Mouse (Mus musculus) midbrain, embryonic 14.5 days (tissue): ENCODE results near the gene Dcpp2. TPM values are rescaled to one million over a fixed set of nuclear protein-coding genes. Genes with fewer than 3 reads are reported as not detected.
"Not testable (repeated sequence)": the region's sequence is repeated elsewhere in the genome, so short reads cannot be mapped to it uniquely, and the experiment has no call there.

Experiments
- ATAC-seq: fragments of 200-750 bp; cut with Nextera tagmentation; 2 replicates; pipeline ENCODE4 v1.8.0; 2017; ENCODE audit warnings: moderate number of reproducible peaks, moderate library complexity; ENCODE audit not compliant: low FRiP score, low TSS enrichment
- DNase-seq: peaks from one replicate; pipeline ENCODE4 v3.0.0-alpha.2; 2015
- H3K27ac ChIP-seq: fragments of 300-500 bp; sonication (generic); replicated peaks from 2 replicates; pipeline ENCODE4 v1.5.1; 2014; ENCODE audit warnings: mild to moderate bottlenecking, low read depth, low read length, moderate library complexity
- H3K27me3 ChIP-seq: fragments of 300-500 bp; sonication (generic); 2 replicates; pipeline ENCODE4 v1.6.1; 2014; ENCODE audit warnings: low read length, control low read depth, mixed read lengths; ENCODE audit not compliant: control insufficient read depth, insufficient read depth
- H3K36me3 ChIP-seq: fragments of 300-500 bp; sonication (generic); 2 replicates; pipeline ENCODE4 v1.6.1; 2014; ENCODE audit warnings: low read length, control low read depth; ENCODE audit not compliant: control insufficient read depth, insufficient read depth
- H3K4me1 ChIP-seq: fragments of 300-500 bp; sonication (generic); 2 replicates; pipeline ENCODE4 v1.6.1; 2014; ENCODE audit warnings: mild to moderate bottlenecking, antibody characterized with exemption, low read length, control low read depth; ENCODE audit not compliant: control insufficient read depth, insufficient read depth
- H3K4me2 ChIP-seq: fragments of 300-500 bp; sonication (generic); 2 replicates; pipeline ENCODE4 v1.6.1; 2014; ENCODE audit warnings: mild to moderate bottlenecking, low read length, moderate library complexity
- H3K4me3 ChIP-seq: fragments of 300-500 bp; sonication (generic); replicated peaks from 2 replicates; pipeline ENCODE4 v1.5.1; 2014; ENCODE audit warnings: low read depth, low read length
- H3K9ac ChIP-seq: fragments of 300-500 bp; sonication (generic); replicated peaks from 2 replicates; pipeline ENCODE4 v1.6.1; 2014; ENCODE audit warnings: mild to moderate bottlenecking, low read length, moderate library complexity
- H3K9me3 ChIP-seq: fragments of 300-500 bp; sonication (generic); 2 replicates; pipeline ENCODE4 v1.6.1; 2016; ENCODE audit warnings: low read length, control low read depth, mixed read lengths; ENCODE audit not compliant: control insufficient read depth
- WGBS: fragments of 180-500 bp; shearing (Covaris S2); extraction: QIAGEN DNeasy Blood & Tissue Kit; methylation state at CpG from one replicate; pipeline ENCODE4 v1.1.7; 2014; 5-methylcytosine and 5-hydroxymethylcytosine counted together
- polyA plus RNA-seq: library from polyadenylated mRNA; unstranded; fragments of >200 nt; fragmentation: Nextera tagmentation; extraction: Ambion mirVana; gene quantifications from 2 replicates; pipeline ENCODE4 v1.2.1, GENCODE M21; 2014

Gene Dcpp2
- polyA plus RNA-seq, 1 experiment from 2014 or later = not detected

- 85% methylated on average over 2 of the region's 2 CpGs for WGBS
- Histone ChIP-seq H3K9ac (no peak overlapping the region), H3K27me3 (no peaks in the 10 kb centered on the region), H3K36me3 (no peaks in the 10 kb centered on the region), H3K4me2 (no peak overlapping the region), H3K4me1 (no peaks in the 10 kb centered on the region), H3K4me3 (no peak overlapping the region), H3K27ac (no peak overlapping the region), H3K9me3 (no peaks in the 10 kb centered on the region)
- DNase-seq (peak; percentile 15), ATAC-seq (peak; percentile 17; the same call in 1 of the 2 replicates)
Measured at GRCm38 (mm10) chr17:23877166-23877565, 3.5 kb upstream of the Dcpp2 start.

GRCm38 (mm10) chr17:23917158-23917557 is 36.5 kb downstream of the Dcpp2 start, which contains the start of gene Dcpp3:
Gene Dcpp3, plus strand, starts transcription at chr17:23917458.
- not testable (repeated sequence) for H3K27ac ChIP-seq, H3K4me3 ChIP-seq, ATAC-seq, H3K27me3 ChIP-seq, H3K9ac ChIP-seq, H3K36me3 ChIP-seq, H3K4me2 ChIP-seq, H3K4me1 ChIP-seq, H3K9me3 ChIP-seq, DNase-seq
- 82% methylated on average over 4 of the region's 4 CpGs for WGBS

DNA sequence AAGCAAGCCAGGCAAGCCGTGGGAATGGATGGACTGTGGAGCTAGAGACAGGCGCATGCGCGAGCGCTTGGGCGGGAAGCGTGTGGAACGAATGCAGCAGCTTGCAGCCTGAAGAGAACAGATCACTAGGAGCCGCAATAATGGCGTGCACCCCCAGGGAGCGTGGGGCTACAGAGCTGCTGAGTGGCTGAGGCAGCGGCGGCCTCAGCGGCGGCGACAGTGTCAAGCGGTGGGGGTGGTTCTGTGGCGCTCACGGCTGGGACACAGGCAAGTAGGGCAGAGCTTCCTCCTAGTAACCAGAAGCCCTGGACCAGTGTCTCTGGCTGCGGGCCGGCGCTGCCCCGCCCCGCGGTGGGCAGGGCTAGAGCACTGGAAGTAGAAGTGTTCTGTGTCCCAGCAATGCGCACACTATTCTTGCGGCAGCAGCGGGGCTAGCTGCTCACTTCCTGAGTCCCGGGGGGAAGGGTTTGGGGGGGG is 43.9 kb downstream of the Dcpp2 start:
- peak overlapping the region; percentile 43 for H3K4me3 ChIP-seq
- WGBS = under 1% methylated on average over 29 of the region's 29 CpGs

GRCm38 (mm10) chr17:23925090-23925493 is 44.4 kb downstream of the Dcpp2 start:
- peak; percentile 83 for DNase-seq
- peak overlapping the region; percentile 75 for H3K4me2 ChIP-seq
- peak overlapping the region; percentile 43 for H3K4me3 ChIP-seq
- no peaks in the 10 kb centered on the region for H3K27me3 ChIP-seq
- H3K9ac ChIP-seq = peak overlapping the region; percentile 29
- peak; percentile 87 for ATAC-seq
- H3K9me3 ChIP-seq = no peaks in the 10 kb centered on the region
- H3K36me3 ChIP-seq = no peaks in the 10 kb centered on the region
- H3K27ac ChIP-seq = peak overlapping the region; percentile 75
- under 1% methylated on average over 14 of the region's 14 CpGs for WGBS
- 0 out of 2 replicates have a peak, but pooled peaks cover 7% of the 10 kb centered on the region for H3K4me1 ChIP-seq

More for the DNA sequence above, 43.9 kb downstream of the Dcpp2 start:
- Histone ChIP-seq H3K27me3 (no peaks in the 10 kb centered on the region), H3K9ac (peak overlapping the region; percentile 29), H3K4me2 (peak overlapping the region; percentile 75), H3K4me1 (0 out of 2 replicates have a peak, but pooled peaks cover 7% of the 10 kb centered on the region), H3K36me3 (no peaks in the 10 kb centered on the region), H3K9me3 (no peaks in the 10 kb centered on the region), H3K27ac (peak overlapping the region; percentile 75)
- ATAC-seq (peak; percentile 94), DNase-seq (peak; percentile 95)

- Histone ChIP-seq H3K27me3 (no peaks in the 10 kb centered on the region), H3K4me2 (no peak overlapping the region), H3K4me1 (no peaks in the 10 kb centered on the region), H3K9me3 (no peaks in the 10 kb centered on the region), H3K36me3 (no peaks in the 10 kb centered on the region), H3K9ac (no peak overlapping the region), H3K27ac (no peak overlapping the region), H3K4me3 (no peak overlapping the region)
- no peak for ATAC-seq
- no peak for DNase-seq
- 92% methylated on average over 5 of the region's 5 CpGs for WGBS
Measured at GRCm38 (mm10) chr17:23931157-23931556, 50.5 kb downstream of the Dcpp2 start.

- Histone ChIP-seq H3K4me3 (no peak within 1 kb of the TSS), H3K9ac (no peak within 1 kb of the TSS), H3K4me1 (no peaks in the 10 kb centered on the region), H3K27ac (no peak within 1 kb of the TSS), H3K4me2 (no peak within 1 kb of the TSS), H3K27me3 (no peaks in the 10 kb centered on the region), H3K36me3 (no peaks in the 10 kb centered on the region), H3K9me3 (no peaks in the 10 kb centered on the region)
- no peak for DNase-seq
- no peak for ATAC-seq
Measured at GRCm38 (mm10) chr17:23941372-23941771, 60.7 kb downstream of the Dcpp2 start, which contains the start of gene Sbp. Gene Sbp, plus strand, starts transcription at chr17:23941672.

- not testable (repeated sequence) for H3K9ac ChIP-seq
- WGBS = 89% methylated on average over 4 of the region's 4 CpGs
Measured at GRCm38 (mm10) chr17:23947486-23947885, 66.8 kb downstream of the Dcpp2 start.

DNA sequence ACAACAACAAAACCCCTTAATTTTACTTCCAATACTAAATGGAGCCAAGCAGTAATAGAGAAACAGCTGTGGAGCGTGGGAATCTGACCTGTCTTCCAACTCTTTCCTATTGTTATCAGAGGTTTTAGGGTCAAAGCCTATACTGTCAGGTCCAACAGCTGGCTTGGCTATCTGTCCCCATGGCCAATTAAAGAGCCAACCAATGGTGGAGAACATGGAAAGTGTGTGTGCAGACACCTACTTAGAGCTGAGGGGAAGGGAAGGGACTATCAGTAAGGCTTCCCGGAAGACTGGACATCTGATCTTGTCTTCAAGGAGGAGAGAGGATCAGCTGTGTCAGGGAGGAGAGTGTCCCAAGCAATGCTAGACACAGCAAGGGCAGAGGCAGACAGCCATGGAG is 68.4 kb downstream of the Dcpp2 start:
- H3K36me3 ChIP-seq = no peaks in the 10 kb centered on the region
- ATAC-seq (no peak), DNase-seq (no peak)
- H3K27me3 ChIP-seq = no peaks in the 10 kb centered on the region
- no peak overlapping the region for H3K4me3 ChIP-seq
- H3K9me3 ChIP-seq = no peaks in the 10 kb centered on the region
- H3K9ac ChIP-seq = no peak overlapping the region
- H3K4me1 ChIP-seq = no peaks in the 10 kb centered on the region
- no peak overlapping the region for H3K27ac ChIP-seq
- H3K4me2 ChIP-seq = no peak overlapping the region
- 88% methylated on average over 2 of the region's 2 CpGs for WGBS

More at GRCm38 (mm10) chr17:23947486-23947885, 66.8 kb downstream of the Dcpp2 start:
- not testable (repeated sequence) for H3K4me1 ChIP-seq, H3K36me3 ChIP-seq, H3K27me3 ChIP-seq, ATAC-seq, H3K4me2 ChIP-seq, H3K27ac ChIP-seq, H3K4me3 ChIP-seq, DNase-seq, H3K9me3 ChIP-seq
